Mouse (Mus musculus) activated CD4-positive, CD25-positive, alpha-beta regulatory T cell, adult 4 months (primary cell): ENCODE data around the gene Pde7b. TPM values are rescaled to one million over a fixed set of nuclear protein-coding genes. Genes with fewer than 3 reads are reported as not detected.

ENCODE experiments used
- ATAC-seq: one replicate; pipeline ENCODE4 v1.8.0; 2017
- polyA plus RNA-seq, 2 experiments: library from polyadenylated mRNA; unstranded; fragments of 100-300 nt; shearing (Covaris generic); gene quantifications; one replicate each; pipeline ENCODE4 v1.2.1; 2017

The Pde7b gene
- polyA plus RNA-seq, result not detected

- ATAC-seq, result peak; percentile 23
These were observed at the start of gene Pde7b for GRCm38 (mm10) chr10:20724906-20725305. Pde7b (minus strand) TSS chr10:20725078.

GRCm38 (mm10) chr10:20772056-20772455 is 47.2 kb upstream of the Pde7b start:
- peak; percentile 57 for ATAC-seq

GRCm38 (mm10) chr10:20770418-20770888 is 45.6 kb upstream of the Pde7b start:
- no peak for ATAC-seq

DNA sequence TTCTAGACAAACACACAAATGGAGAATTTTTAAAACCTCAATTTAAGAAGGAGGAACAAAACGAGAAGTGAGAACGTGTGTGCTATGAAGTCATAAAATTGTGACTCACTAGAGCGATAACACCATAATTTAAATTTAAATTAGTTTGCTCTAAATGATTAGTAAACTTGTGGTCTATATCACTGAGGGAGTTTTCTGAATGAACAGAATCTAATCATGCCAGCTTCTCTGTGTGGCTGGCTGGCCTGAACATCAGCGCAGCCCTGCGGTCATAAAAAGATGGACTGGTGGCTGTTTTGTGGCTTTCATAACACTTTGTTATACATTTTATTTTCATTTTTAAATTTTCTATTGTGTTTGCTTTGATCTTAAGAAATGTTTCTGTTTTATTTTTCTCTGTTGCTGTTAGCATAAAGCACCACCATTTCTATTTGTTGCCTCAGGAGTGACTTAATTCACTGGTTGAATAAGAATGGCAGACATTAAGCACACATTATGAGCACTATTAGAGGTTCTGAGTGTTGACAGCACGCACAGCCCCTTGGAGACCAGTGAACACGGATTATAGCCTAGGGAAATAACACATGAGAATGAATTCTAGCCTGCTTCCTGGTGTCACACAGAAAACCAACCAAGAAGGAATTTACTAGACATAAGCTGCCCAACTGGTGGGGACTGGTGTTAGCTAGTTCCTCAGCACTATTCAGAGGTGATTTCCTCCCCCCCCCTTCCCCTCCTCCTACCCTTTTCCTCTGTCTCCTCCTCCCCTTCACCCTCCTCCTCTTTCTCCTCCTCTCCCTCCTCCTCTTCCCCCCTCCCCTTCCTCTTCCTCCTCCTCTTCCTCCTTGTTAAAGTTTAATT is 44.9 kb upstream of the Pde7b start:
- no peak for ATAC-seq

DNA sequence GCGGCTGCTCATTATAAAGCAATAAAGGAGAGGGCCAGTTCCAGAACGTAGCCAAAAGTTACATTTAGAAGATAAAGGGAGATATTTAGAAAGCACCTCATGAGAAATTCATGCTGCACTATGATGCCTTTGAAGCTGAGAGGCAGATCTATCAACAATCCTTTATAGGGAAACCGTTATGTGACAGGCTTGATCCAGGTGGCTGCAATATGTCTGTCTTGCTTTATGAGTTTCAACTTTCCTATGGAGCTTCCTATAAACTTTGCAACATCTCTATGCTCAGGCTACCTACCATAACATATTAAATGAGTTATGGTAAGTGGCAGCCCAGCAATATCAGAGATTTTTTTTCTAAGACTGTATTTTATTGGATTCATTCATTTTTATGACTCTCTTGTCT is 39.5 kb upstream of the Pde7b start:
- no peak for ATAC-seq

DNA sequence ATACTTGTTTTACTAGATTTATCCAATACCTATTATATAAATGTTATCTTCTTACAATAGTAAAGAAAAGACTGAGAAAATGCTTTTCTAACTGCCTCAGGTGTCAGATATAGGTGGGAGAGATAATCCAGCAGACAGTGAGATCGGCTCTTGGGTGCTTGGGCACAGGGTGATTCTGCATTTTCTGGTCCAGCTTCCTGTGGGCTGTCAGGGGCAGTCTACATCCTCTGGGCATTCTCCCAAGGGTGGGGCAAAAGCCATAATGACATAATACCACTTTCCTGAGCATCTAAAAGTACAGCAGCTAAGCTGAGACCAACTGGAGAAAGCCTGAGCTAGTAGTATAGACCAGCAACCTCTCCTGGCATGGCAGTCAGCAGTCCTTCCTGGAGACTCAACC is 34.1 kb upstream of the Pde7b start:
- no peak for ATAC-seq

DNA sequence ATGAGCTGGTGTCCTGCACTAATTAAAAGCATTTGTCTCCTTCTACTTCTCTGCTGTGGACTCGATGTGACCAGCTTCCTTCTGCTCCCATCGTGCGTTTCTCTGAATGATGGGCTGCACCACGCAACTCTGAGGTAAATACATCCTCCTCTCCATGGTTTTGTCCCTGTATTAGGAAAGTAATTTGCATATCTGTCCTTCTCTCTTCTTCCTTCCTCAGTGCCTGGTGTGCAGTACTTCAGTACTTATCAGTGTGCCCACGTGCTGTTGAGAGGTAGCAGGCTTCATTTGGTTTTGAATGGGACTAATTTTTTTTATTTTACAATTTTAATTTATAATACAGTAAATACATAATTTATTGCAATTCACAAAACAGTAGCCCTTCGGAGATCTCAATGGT is 33.4 kb upstream of the Pde7b start:
- no peak for ATAC-seq

GRCm38 (mm10) chr10:20756219-20756618 is 31.3 kb upstream of the Pde7b start:
- ATAC-seq, result no peak

GRCm38 (mm10) chr10:20752883-20753282 is 28.0 kb upstream of the Pde7b start:
- ATAC-seq, result no peak

- ATAC-seq, result no peak
These were observed 25.9 kb upstream of the Pde7b start for GRCm38 (mm10) chr10:20750642-20751251.

DNA sequence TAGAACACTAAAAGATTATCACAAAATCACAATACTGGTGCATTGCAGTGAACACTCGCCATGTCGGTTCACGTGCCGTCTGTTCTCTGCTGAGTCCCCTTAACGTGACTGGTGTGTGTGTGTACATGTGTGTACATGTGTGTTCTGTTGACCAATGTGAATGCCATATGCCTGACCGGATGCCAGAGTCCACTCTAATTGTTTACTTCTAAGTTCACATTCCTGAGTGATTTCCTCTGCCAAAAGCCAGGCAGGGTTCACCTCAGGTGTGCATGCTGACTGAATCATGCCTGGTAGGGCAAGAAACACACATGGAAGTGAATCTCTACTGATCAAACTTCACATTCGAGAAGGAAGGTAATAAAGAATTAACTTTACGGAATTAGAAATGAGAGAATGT is 24.1 kb upstream of the Pde7b start:
- no peak for ATAC-seq

- no peak for ATAC-seq
These were observed 22.4 kb upstream of the Pde7b start for GRCm38 (mm10) chr10:20747229-20747628.

GRCm38 (mm10) chr10:20739801-20740200 is 14.9 kb upstream of the Pde7b start:
- ATAC-seq, result no peak

GRCm38 (mm10) chr10:20737146-20737545 is 12.3 kb upstream of the Pde7b start:
- ATAC-seq, result no peak

DNA sequence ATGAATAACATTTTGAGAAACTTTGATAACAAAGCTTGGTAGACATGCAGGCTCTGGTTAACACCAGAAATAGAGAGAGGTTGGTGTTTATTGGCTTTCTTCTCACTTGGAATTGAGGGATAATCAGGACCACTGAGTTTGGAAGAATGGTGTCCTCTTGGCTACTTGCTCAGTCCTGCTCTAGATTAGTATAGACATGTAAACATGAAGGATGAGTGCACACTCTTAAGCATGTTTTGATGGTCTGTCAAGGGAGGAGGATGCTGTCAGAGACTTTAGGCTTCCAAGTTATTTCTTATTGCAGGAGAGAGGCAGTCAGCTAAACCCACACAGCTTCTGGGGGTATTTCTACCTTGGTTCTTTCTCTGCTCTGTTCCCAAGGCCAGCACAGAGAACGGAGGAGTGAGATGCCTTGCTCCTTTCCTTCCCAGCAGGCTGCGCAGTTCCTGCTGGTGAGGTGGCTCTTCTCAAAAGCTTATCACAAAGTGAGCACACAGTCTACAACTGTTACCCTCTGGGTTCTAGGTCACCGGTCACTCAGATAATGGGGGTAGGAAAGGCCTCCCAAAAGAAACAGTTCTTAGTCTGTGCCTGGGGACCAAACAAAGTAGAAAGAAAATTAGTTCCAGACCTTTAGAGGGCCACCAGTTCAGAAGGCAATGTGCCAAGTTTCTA is 11.0 kb upstream of the Pde7b start:
- no peak for ATAC-seq

DNA sequence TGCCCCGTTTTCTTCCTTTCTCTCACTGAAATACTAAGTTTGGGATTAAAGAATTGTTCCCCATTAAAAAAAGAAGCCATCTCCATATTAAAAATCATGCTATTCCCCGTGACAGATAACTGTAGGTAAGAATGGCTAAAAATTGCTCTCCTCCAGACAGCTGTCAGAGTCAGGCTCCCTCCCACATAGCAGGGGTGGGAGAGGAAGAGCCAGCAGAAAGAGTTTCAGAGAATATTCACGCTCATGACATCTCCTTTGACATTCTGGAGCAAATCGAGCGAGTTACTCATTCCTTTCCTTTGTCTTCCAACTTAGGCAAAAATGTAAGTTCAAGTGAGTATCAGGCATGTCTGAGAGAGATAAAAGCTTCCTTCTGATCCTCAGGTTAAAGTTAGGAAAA is 8.7 kb upstream of the Pde7b start:
- ATAC-seq, result no peak

DNA sequence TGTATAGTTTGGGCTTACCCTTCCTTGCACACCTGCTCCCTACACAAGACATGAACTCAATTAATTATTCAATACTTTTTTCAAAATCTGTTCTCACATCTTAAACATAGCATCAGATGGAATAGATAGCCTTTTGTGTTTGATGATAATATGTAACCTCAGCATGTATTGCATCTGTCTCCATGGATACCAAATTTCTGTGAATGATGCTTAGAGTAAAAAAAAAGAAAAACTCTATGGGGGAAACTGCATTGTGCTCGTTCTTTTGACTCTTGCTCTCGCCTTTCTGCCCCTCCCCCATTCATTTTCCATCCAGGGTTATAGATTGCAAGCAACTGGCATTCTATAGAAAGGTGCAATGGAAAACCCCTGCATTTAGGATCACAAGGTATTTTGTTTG is 7.3 kb upstream of the Pde7b start:
- no peak for ATAC-seq

- no peak for ATAC-seq
These were observed 5.2 kb upstream of the Pde7b start for GRCm38 (mm10) chr10:20730034-20730433.

- no peak for ATAC-seq
These were observed 606 bp upstream of the Pde7b start for GRCm38 (mm10) chr10:20725384-20725983.

DNA sequence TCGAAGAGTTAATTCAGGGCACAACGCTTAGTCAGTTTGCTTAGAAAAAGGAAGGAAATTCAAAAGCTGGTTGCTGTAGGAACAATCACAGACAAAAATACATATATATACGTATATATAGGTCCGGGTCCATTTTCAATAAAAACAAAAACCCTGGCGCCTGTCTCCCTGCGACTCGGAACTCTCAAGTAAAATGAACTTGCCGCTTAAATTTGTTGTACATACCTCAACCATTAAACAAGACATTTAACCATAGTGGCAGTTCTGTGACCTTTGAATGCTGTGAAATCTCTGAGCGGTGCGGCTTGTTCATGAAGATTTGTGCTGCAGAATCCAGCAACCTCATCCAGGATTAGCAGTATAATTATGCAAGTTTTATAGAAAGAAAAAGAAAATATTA is 427 bp downstream of the Pde7b start:
- ATAC-seq, result no peak

- ATAC-seq, result no peak
These were observed 916 bp downstream of the Pde7b start for GRCm38 (mm10) chr10:20723962-20724361.

DNA sequence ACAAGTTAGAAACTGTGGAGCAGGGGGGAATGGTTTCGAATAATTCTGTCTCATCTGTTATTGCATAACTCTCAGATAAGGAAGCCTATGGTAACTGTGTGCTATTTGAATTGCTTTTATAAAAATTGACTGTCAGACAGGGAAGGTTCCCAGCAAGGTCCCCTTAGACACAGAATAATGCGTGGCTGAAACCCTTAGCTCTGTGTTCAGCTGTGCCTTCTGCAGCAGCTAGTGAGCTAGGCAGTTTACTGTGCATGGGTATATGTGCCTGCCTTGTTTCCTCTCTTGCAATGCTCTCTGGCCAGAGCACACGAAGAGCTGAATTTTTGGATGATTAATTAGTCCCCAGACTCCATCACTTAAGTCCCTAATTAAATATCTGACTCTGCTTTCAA is 1.4 kb downstream of the Pde7b start:
- ATAC-seq, result no peak
